Mouse (Mus musculus) hematopoietic stem cell, adult 5-6 weeks (primary cell): ENCODE data around the gene Prss43. TPM values are rescaled to one million over a fixed set of nuclear protein-coding genes. Genes with fewer than 3 reads are reported as not detected.

Experiments used
- ATAC-seq, 2 experiments: fragments of 125-278 bp in 1 of 2; replicated peaks in 1 of 2; 2 replicates each; pipeline ENCODE4 v1.8.0; 2016 to 2017; ENCODE audit warnings: inconsistent platforms in 2 of 2, mild to moderate bottlenecking in 2 of 2, moderate number of reproducible peaks in 2 of 2, low read depth in 1 of 2, moderate TSS enrichment in 1 of 2; ENCODE audit not compliant: low FRiP score in 2 of 2, poor library complexity in 2 of 2, severe bottlenecking in 2 of 2, insufficient read depth in 1 of 2, low TSS enrichment in 1 of 2
- total RNA-seq: library from RNA; stranded (forward); fragments of 172-1452, 232-1000 nt; gene quantifications from 2 replicates; pipeline ENCODE4 v1.2.3, GENCODE M21; 2017

Prss43 gene
- total RNA-seq, 1 experiment from 2014 or later: not detected

DNA sequence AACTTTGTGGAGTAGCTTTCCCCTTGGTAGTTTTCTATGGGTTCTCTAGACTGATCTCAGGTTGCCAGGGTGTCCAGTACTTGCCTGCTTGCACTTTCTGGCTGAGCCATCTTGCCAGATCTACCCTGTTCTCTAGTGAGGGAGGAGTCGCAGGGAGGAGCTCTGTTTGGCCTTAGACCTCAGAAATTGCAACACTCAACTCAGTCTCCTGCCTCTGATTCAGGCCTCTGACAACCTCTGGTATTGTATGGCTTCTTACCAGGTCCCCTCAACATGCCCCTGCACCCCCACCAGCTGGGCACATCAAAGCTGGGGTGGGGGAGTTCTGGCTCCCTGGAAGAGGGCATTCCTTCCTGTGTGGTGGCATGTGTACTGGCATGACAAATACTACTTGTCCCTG lies 50.9 kb downstream of the Prss43 start:
- no peak for ATAC-seq

DNA sequence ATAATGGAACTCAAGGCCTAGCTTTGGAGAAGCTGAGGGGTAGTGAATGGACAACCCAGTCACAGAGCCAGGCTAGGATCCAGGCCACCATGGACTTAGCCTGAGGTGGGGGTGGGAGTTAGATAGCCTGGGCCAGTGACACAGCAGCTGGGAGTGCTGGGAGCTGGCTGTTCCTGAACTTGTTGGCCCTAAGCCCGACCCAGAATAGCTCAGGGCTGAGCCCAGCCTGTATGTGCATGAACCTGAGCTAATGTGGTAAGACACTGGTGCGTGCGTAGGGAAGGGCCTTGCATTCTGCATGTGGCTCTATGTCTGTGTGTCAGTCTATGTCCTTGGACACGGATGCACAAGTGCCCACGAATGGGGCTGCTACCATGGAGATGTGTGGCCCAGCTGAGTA lies 51.4 kb downstream of the Prss43 start:
- no peak for ATAC-seq

DNA sequence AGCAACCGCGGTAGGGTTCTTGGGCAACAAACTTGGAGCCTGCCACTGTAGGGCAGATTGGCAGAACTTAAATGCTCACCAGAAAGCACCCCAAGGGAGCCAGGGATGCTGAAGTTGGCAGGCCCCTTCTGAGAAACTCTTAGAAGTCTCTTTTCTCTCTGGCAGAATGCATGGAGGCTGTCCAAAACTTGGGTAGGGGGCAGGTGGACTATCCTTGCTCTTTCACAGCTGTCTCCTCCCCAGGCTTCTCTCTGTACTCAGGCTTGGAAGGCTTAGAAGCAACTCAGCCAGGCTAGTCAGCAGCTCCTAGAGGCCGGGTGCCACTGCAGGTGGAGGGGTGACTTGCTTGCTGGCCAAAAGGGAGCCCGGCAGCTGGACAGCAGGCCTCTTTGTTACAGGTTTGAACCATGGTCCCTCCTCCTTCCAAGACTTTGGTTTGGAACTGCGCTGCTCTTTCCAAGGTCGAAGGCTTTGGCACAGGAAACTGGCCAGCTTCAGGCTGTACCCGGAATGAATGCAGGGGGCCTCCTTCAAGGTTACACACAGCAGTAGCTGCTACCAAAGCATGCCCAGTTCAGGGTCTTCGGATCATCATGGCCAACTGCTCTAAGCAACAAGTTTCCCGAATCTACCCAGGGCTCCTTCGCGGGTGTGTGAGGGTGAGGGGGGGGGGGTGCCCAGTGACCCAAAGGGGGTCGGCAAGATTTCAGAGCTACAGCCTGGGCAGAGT lies 52.9 kb downstream of the Prss43 start, which contains the start of gene Als2cl:
Gene Als2cl, plus strand, starts transcription at position 680 of the 730 bp plus-strand sequence.
- no peak for ATAC-seq

DNA sequence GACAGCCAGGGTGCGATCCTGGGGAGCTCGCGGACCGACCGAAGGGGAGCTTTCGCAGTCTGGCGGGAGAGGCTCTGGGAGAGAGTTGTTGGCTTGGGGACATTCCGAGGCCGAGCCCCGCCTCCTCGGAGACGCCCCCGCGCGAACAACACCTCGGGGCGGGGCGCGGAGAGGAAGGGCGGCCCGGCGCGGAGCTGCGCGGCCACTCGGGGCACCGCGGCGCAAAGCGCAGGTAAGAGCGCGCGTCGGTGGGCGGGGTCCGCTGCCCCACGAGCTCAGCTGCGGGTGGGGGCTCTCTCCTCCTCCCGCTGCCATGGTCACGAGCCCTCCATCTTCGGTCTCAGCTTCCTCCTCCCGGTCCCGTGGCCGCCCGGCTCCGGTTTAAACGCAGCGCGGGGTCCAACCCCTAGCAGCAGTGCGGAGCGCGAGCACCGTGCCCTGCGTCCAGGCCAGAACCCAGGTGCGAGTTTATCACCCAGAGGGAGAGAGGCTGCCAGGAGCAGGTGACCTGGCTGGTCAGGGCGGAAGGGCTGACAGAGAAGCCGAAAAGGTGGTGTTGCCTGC lies 53.6 kb downstream of the Prss43 start, which contains the start of gene Tmie:
Gene Tmie, minus strand, starts transcription at position 116 of the 564 bp plus-strand sequence.
- peak; percentile 18 to 50 for ATAC-seq

DNA sequence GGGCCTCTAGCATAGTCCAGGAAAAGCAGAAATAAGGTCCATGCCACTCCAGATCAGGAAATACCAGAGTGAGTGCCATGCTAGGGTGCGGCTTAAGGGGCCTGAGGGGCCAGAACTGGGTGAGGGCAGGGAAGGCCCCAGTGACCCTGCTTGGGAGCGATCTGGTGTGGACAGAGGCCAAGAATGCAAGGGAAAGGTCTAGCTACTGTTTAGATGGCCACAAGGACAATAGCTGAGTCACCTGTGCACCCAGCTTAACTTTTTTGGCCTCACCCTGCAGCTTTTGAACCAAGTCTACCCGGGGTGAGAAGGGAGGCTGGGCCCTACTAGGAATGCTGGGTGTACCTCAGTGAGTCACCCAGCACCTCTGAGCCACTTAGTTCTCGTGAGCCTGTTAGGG lies 54.3 kb downstream of the Prss43 start:
- ATAC-seq: no peak

Other genes with a start within 250 kb of the Prss43 start
- gene Nradd, start 202.2 kb upstream of the Prss43 start, total RNA-seq: 4.1 and 6.2 TPM in 2 replicates
- 38.0 and 61.7 TPM in 2 replicates for gene Nbeal2, start 172.5 kb upstream of the Prss43 start, total RNA-seq
- gene Ccdc12, start 170.2 kb upstream of the Prss43 start, total RNA-seq: 89.4 and 111 TPM in 2 replicates
- not detected in 2 replicates for gene Myl3, start 84.8 kb upstream of the Prss43 start, total RNA-seq
- gene Pth1r, start 79.5 kb upstream of the Prss43 start, total RNA-seq: 1.1 TPM in 1 of 2 replicates, not detected in the other
- gene Prss42, start 28.5 kb upstream of the Prss43 start, total RNA-seq: not detected in 2 replicates
- not detected in 2 replicates for gene Prss44, start 12.7 kb upstream of the Prss43 start, total RNA-seq
- gene Prss45, start 7.9 kb downstream of the Prss43 start, total RNA-seq: not detected in 2 replicates
- not detected in 2 replicates for gene Prss46, start 17.8 kb downstream of the Prss43 start, total RNA-seq
- gene Prss50, start 31.3 kb downstream of the Prss43 start, total RNA-seq: not detected in 2 replicates
- gene Als2cl, start 53.2 kb downstream of the Prss43 start, total RNA-seq: 1.5 and 4.9 TPM in 2 replicates
- gene Tmie, start 53.4 kb downstream of the Prss43 start, total RNA-seq: 0.50 TPM in 1 of 2 replicates, not detected in the other
- not detected in 2 replicates for gene Fam240a, start 90.2 kb downstream of the Prss43 start, total RNA-seq
- not detected in 2 replicates for gene Tdgf1, start 119.5 kb downstream of the Prss43 start, total RNA-seq
- 0.50 TPM in 1 of 2 replicates, not detected in the other for gene Lrrc2, start 124.9 kb downstream of the Prss43 start, total RNA-seq
- gene Rtp3, start 163.9 kb downstream of the Prss43 start, total RNA-seq: not detected in 2 replicates
- 273 and 662 TPM in 2 replicates for gene Ltf, start 192.6 kb downstream of the Prss43 start, total RNA-seq
- 24.9 and 25.1 TPM in 2 replicates for gene Ccrl2, start 230.8 kb downstream of the Prss43 start, total RNA-seq